Mouse (Mus musculus): ENCODE data around the gene Ly6g6d. TPM values are rescaled to one million over a fixed set of nuclear protein-coding genes. Genes with fewer than 3 reads are reported as not detected.

Gene Ly6g6d
- polyA plus RNA-seq, 1 experiment from 2014 or later: 1.4 TPM

DNA sequence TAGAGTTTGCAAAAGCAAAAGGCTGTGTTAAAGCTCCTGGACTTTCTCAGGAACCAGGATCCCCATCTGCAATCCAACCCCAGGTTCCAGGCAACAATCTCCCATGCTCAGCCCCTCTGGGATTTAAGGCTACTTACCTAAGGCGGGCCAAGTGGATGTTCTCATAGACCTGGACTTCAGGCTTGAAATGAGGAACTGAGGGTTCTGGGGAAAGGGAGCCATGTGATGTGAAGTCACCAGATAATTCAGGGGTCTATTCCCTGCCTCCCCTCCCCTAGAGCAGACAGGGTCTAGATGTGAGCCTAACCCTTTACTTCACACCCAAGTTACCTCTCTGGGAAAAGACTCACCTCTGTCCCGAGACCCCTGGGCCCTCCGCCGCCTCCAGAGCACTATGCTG is 2.8 kb upstream of the Ly6g6d start:
- Histone ChIP-seq H3K4me2 (ENCODE audit: low read depth, low read length) (no peak overlapping the region), H3K27ac (replicated peaks; ENCODE audit: low read depth, low read length) (no peak overlapping the region), H3K9ac (ENCODE audit: low read depth, low read length) (no peak overlapping the region), H3K4me1 (ENCODE audit: control insufficient read depth, insufficient read depth, low read length) (peaks cover 3% of the 10 kb centered on the region; the same call in 1 of the 2 replicates), H3K36me3 (ENCODE audit: control insufficient read depth, insufficient read depth, low read length) (no peaks in the 10 kb centered on the region), H3K27me3 (replicated peaks; ENCODE audit: control insufficient read depth, insufficient read depth, low read length) (no peaks in the 10 kb centered on the region), H3K9me3 (ENCODE audit: control insufficient read depth, low read length) (no peaks in the 10 kb centered on the region), H3K4me3 (ENCODE audit: low read depth, low read length) (no peak overlapping the region)
- 70% methylated on average over 4 of the region's 4 CpGs for whole genome bisulfite sequencing
- ATAC-seq (ENCODE audit: low read depth): no peak
- DNase-seq (ENCODE audit: low spot score): no peak

DNA sequence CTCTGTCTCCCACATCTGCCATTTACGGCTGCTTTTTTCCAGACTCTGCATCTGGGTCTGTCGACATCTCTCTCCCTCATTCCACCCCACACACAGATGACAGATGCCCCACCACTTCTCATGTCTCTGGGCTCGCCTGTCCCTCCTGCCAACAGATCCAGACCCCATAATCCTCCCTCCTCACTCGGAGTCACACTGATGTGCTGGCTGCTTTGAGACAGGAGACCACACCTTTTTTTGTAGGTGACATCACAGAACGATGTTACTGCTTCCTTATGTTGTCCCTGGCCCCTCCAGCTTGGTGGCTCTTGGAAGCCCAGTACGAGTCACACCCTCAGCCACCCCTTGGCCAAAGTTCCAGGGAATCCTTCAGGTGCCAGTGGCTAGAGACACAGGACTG is 2.4 kb upstream of the Ly6g6d start:
- Histone ChIP-seq H3K36me3 (ENCODE audit: control insufficient read depth, insufficient read depth, low read length) (no peaks in the 10 kb centered on the region), H3K4me1 (ENCODE audit: control insufficient read depth, insufficient read depth, low read length) (peaks cover 3% of the 10 kb centered on the region; the same call in 1 of the 2 replicates), H3K9ac (ENCODE audit: low read depth, low read length) (no peak overlapping the region; the same call in 1 of the 2 replicates), H3K27me3 (replicated peaks; ENCODE audit: control insufficient read depth, insufficient read depth, low read length) (no peaks in the 10 kb centered on the region), H3K27ac (replicated peaks; ENCODE audit: low read depth, low read length) (no peak overlapping the region), H3K9me3 (ENCODE audit: control insufficient read depth, low read length) (no peaks in the 10 kb centered on the region), H3K4me3 (ENCODE audit: low read depth, low read length) (no peak overlapping the region), H3K4me2 (ENCODE audit: low read depth, low read length) (no peak overlapping the region)
- ATAC-seq (ENCODE audit: low read depth): no peak
- DNase-seq (ENCODE audit: low spot score): no peak
- WGBS: 48% methylated on average over 6 of the region's 6 CpGs

DNA sequence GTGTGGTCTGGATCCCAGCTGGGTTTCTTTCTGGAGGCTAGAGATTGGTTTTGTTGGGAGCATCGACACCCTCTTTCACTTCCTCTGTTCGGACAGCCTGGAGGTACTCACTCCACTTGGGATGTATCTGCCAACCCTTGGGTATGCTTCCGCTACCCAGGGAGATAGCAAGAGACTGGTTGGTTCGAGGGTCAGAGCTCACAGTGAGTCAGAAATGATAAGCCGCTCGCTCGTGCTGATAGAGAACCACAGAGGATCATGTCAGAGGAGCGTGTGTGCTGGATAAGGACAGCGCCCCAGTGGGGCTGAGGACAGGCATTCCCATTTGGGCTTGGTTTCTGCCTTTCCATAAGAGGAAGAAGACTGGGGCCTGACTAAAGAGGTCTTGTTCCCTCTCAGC is 1.9 kb upstream of the Ly6g6d start:
- WGBS: 65% methylated on average over 9 of the region's 9 CpGs
- no peaks in the 10 kb centered on the region for H3K27me3 ChIP-seq (replicated peaks; ENCODE audit: control insufficient read depth, insufficient read depth, low read length)
- ATAC-seq (ENCODE audit: low read depth): no peak
- H3K36me3 ChIP-seq (ENCODE audit: control insufficient read depth, insufficient read depth, low read length): no peaks in the 10 kb centered on the region
- no peak overlapping the region for H3K27ac ChIP-seq (replicated peaks; ENCODE audit: low read depth, low read length)
- no peaks in the 10 kb centered on the region for H3K9me3 ChIP-seq (ENCODE audit: control insufficient read depth, low read length)
- DNase-seq (ENCODE audit: low spot score): no peak
- H3K4me1 ChIP-seq (ENCODE audit: control insufficient read depth, insufficient read depth, low read length): peaks cover 3% of the 10 kb centered on the region; the same call in 1 of the 2 replicates
- H3K9ac ChIP-seq (ENCODE audit: low read depth, low read length): no peak overlapping the region; the same call in 1 of the 2 replicates
- no peak overlapping the region for H3K4me3 ChIP-seq (ENCODE audit: low read depth, low read length)
- no peak overlapping the region for H3K4me2 ChIP-seq (ENCODE audit: low read depth, low read length)

DNA sequence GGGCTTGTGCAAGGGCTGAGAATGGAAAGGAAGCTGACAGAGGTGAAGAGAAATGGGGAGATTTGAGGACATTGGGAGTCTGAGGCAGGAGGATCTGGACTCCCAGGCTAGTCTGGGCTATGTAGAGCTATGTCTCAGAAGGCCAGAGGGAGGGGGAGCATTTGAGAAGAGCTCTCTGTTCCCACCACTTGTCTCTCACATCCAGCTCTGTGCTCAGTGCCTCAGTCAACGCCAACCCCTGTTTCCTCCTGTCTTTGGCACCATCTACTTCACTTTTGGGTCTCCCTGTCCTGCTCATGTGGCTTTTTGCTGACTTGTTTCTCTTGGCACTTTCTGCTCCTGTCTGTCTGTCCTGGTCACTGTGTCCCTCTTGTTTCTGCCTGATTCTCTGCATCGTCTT is 580 bp downstream of the Ly6g6d start:
- no peaks in the 10 kb centered on the region for H3K36me3 ChIP-seq (ENCODE audit: control insufficient read depth, insufficient read depth, low read length)
- H3K27ac ChIP-seq (replicated peaks; ENCODE audit: low read depth, low read length): no peak overlapping the region
- H3K9me3 ChIP-seq (ENCODE audit: control insufficient read depth, low read length): no peaks in the 10 kb centered on the region
- peak overlapping the region; percentile 43 for H3K4me2 ChIP-seq (ENCODE audit: low read depth, low read length)
- H3K27me3 ChIP-seq (replicated peaks; ENCODE audit: control insufficient read depth, insufficient read depth, low read length): no peaks in the 10 kb centered on the region
- DNase-seq (ENCODE audit: low spot score) (no peak), ATAC-seq (ENCODE audit: low read depth) (no peak)
- peak overlapping the region; percentile 8; the same call in 1 of the 2 replicates for H3K4me3 ChIP-seq (ENCODE audit: low read depth, low read length)
- WGBS: 44% methylated on average over 2 of the region's 2 CpGs
- H3K9ac ChIP-seq (ENCODE audit: low read depth, low read length): peak overlapping the region; percentile 31
- peaks cover 3% of the 10 kb centered on the region; the same call in 1 of the 2 replicates for H3K4me1 ChIP-seq (ENCODE audit: control insufficient read depth, insufficient read depth, low read length)

DNA sequence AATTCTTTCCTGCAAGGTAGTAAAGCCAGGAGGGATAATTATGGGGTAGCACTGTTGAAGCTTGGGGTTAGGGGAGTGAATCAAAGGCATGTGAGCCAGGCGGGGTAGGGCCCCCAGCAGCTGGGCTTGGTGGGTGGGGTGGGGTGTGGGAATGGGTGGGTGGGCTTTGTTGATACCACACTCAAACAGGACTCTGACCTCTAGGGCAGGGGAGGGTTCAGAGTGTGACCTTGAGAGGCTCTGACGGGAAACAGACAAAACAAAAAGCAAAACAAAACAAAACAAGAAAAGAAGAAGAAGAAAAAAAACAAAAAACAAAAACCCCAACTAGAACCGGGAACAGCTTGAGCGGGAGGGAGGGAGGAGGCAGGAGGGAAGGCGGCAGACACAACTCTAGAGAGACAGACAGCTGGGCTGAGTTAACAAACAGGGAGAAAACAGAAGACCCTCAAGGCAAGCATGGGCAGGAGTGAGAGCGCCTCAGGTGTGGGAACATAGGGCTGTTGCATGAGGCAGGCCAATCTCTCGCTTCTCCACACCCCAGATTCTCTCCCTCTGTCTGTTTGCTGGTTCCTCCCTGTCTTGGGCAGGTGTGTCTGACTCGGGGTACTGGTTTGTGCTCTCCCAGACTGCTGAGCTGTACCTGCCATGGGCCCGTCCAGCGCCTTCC is 1.2 kb downstream of the Ly6g6d start, which contains the start of gene Ly6g6e:
Gene Ly6g6e, plus strand, starts transcription at position 396 of the 670 bp plus-strand sequence.
- ATAC-seq (ENCODE audit: low read depth) (peak; percentile 47), DNase-seq (ENCODE audit: low spot score) (peak; percentile 39)
- Histone ChIP-seq H3K9me3 (ENCODE audit: control insufficient read depth, low read length) (no peaks in the 10 kb centered on the region), H3K27ac (replicated peaks; ENCODE audit: low read depth, low read length) (no peak within 1 kb of the TSS; the same call in 1 of the 2 replicates), H3K4me2 (ENCODE audit: low read depth, low read length) (peak within 1 kb of the TSS; percentile 43), H3K4me3 (ENCODE audit: low read depth, low read length) (peak within 1 kb of the TSS; percentile 8; the same call in 1 of the 2 replicates), H3K27me3 (replicated peaks; ENCODE audit: control insufficient read depth, insufficient read depth, low read length) (no peaks in the 10 kb centered on the region), H3K9ac (ENCODE audit: low read depth, low read length) (peak within 1 kb of the TSS; percentile 31), H3K36me3 (ENCODE audit: control insufficient read depth, insufficient read depth, low read length) (no peaks in the 10 kb centered on the region), H3K4me1 (ENCODE audit: control insufficient read depth, insufficient read depth, low read length) (peaks cover 3% of the 10 kb centered on the region; the same call in 1 of the 2 replicates)
- WGBS: 9% methylated on average over 10 of the region's 10 CpGs

DNA sequence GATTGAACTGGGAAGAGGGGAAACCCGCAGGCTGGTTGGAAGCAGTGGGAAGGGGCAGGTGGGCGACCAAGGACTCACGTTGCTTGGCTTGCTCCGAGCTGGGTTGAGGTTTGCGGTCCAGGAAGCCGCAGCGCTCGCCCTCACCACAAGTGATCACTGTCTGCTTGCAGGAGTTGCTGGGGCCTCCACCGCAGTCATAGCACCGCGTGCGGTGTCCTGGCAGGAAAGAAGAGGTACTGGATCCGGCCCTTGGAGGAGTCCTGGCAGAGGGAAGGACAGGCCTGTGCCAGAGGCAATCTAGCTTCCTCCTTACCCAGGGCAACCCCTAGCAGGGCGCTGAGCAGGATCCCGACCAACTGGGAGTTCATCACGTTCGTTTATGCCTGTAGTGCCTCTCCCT is 3.8 kb downstream of the Ly6g6d start:
- H3K4me3 ChIP-seq (ENCODE audit: low read depth, low read length): no peak overlapping the region
- no peak for DNase-seq (ENCODE audit: low spot score)
- no peaks in the 10 kb centered on the region for H3K36me3 ChIP-seq (ENCODE audit: control insufficient read depth, insufficient read depth, low read length)
- 0 out of 2 replicates have a peak, but pooled peaks have one; percentile 14 for ATAC-seq (ENCODE audit: low read depth)
- H3K4me2 ChIP-seq (ENCODE audit: low read depth, low read length): no peak overlapping the region
- H3K4me1 ChIP-seq (ENCODE audit: control insufficient read depth, insufficient read depth, low read length): peaks cover 3% of the 10 kb centered on the region; the same call in 1 of the 2 replicates
- WGBS: 54% methylated on average over 8 of the region's 17 CpGs
- no peak overlapping the region for H3K27ac ChIP-seq (replicated peaks; ENCODE audit: low read depth, low read length)
- no peak overlapping the region for H3K9ac ChIP-seq (ENCODE audit: low read depth, low read length)
- no peaks in the 10 kb centered on the region for H3K27me3 ChIP-seq (replicated peaks; ENCODE audit: control insufficient read depth, insufficient read depth, low read length)
- no peaks in the 10 kb centered on the region for H3K9me3 ChIP-seq (ENCODE audit: control insufficient read depth, low read length)

DNA sequence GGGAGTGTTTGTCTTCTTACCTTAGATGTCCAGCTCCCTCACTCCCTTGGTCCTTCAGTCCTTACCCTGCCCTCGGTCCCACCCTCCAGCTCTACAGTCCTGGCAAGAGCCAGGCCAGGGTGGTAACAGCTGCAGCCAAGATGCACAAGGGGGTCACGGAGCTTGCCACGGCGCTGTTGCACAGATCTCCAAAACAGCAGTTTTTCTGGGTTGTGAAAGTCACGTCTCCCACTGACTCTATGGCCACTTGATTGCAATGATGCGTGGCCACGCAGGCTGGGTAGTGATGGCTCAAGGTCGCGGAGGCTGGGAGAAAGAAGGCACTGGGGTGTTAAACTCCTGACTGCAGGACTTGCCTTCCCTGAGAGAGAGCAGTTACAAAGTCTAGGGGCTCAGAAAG is 6.4 kb downstream of the Ly6g6d start:
- Histone ChIP-seq H3K9me3 (ENCODE audit: control insufficient read depth, low read length) (no peaks in the 10 kb centered on the region), H3K36me3 (ENCODE audit: control insufficient read depth, insufficient read depth, low read length) (no peaks in the 10 kb centered on the region), H3K27me3 (replicated peaks; ENCODE audit: control insufficient read depth, insufficient read depth, low read length) (0 out of 2 replicates have a peak, but pooled peaks cover 8% of the 10 kb centered on the region), H3K4me2 (ENCODE audit: low read depth, low read length) (no peak overlapping the region), H3K4me3 (ENCODE audit: low read depth, low read length) (no peak overlapping the region), H3K4me1 (ENCODE audit: control insufficient read depth, insufficient read depth, low read length) (no peaks in the 10 kb centered on the region), H3K27ac (replicated peaks; ENCODE audit: low read depth, low read length) (no peak overlapping the region), H3K9ac (ENCODE audit: low read depth, low read length) (no peak overlapping the region)
- ATAC-seq (ENCODE audit: low read depth): no peak
- WGBS: 73% methylated on average over 9 of the region's 9 CpGs
- DNase-seq (ENCODE audit: low spot score): no peak

DNA sequence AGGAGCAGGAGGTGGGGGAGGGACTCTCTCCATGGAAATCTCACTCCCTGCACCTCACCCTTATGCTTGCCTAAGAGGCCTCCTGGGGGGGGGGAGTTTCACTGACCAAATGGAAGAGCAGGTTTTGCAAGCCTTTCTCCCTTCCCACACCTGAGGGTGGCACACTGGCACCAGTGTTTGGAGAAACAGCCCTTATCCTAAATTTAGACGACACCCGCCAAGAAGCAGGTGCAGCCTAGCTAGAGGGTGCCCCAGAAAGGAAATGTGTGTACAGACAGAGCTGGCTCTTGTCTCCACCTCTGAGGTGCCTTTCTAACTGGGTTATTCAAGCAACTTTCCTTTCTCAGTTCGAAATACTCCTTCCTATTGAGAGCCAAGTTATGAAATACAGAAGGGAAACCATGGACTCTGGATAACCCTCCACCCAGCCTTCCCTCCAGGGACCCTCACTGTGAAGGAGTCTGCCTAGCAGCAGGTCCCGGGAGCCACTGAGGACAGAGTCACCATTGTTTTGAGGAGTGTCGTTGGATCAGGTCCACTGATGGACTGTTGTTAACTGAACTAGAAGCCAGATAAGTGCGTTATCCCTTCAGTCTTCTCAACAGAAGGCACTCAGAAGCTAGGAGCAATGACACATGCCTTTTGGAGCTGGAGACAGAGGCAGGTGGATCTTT is 7.2 kb downstream of the Ly6g6d start:
- Histone ChIP-seq H3K4me3 (ENCODE audit: low read depth, low read length) (no peak overlapping the region), H3K9me3 (ENCODE audit: control insufficient read depth, low read length) (no peaks in the 10 kb centered on the region), H3K9ac (ENCODE audit: low read depth, low read length) (no peak overlapping the region), H3K4me1 (ENCODE audit: control insufficient read depth, insufficient read depth, low read length) (no peaks in the 10 kb centered on the region), H3K4me2 (ENCODE audit: low read depth, low read length) (no peak overlapping the region), H3K27me3 (replicated peaks; ENCODE audit: control insufficient read depth, insufficient read depth, low read length) (peaks cover 13% of the 10 kb centered on the region; the same call in 1 of the 2 replicates), H3K36me3 (ENCODE audit: control insufficient read depth, insufficient read depth, low read length) (no peaks in the 10 kb centered on the region), H3K27ac (replicated peaks; ENCODE audit: low read depth, low read length) (no peak overlapping the region)
- DNase-seq (ENCODE audit: low spot score) (no peak), ATAC-seq (ENCODE audit: low read depth) (no peak)
- WGBS: 32% methylated on average over 6 of the region's 6 CpGs

Measured in embryonic facial prominence, embryonic 14.5 days (tissue).